Mouse (Mus musculus) naive thymus-derived CD4-positive, alpha-beta T cell, adult 2 months (primary cell): ENCODE results near the gene Npm1.

Experiments used
- DNase-seq: peaks from one replicate; pipeline ENCODE4 v3.0.0-alpha.2; 2011; ENCODE audit warnings: low read depth

The Npm1 gene

GRCm38 (mm10) chr11:33162998-33163506 lies at the start of gene Npm1:
Gene Npm1 (minus strand): TSS chr11:33163206.
- DNase-seq, result peak; percentile 100

DNA sequence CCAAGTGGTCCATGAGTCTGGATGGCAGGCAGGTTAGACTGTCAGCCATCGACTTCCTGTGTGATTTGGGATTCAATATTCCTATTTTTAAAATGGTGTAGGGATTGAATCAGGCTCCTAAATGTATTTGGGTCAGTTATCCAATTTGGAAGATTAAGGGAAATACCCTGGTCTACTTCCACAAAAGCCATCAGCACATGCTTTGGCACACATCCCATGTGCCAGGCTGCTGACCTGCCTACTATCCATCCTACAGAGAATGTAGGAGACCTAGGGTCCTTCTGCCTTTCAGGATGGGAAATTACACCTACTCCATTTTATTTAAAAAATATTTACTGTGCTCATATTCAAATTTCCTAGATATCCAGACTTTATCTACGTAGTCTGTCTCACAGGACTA lies 44.4 kb upstream of the Npm1 start:
- DNase-seq, result no peak

DNA sequence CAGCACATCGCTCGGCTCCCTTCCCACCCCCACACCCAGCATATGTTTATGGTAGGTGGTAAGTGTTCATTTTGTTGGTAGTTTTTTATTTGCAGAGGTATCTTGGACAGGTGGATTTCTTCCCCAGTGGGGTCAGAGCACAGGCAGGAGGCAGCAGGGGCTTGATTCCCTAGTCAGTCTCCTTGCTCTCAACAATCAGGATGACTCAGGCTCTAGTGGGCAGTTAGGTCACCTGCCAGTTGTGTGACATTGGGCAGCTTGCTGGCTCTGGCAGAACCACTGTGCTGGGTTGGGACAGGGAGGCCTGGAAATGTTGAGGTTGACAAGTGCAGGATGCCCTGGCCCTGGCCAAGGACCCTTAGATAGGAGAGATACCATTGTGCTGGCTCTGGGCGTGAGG lies 42.0 kb upstream of the Npm1 start:
- DNase-seq, result no peak

GRCm38 (mm10) chr11:33204329-33204705 lies 41.3 kb upstream of the Npm1 start:
- DNase-seq, result no peak

GRCm38 (mm10) chr11:33203383-33204328 lies 40.6 kb upstream of the Npm1 start, which contains the start of gene Tlx3:
Gene Tlx3 (minus strand): TSS chr11:33203589.
- DNase-seq, result no peak

- DNase-seq, result no peak
Observed at GRCm38 (mm10) chr11:33202972-33203371, 40.0 kb upstream of the Npm1 start.

GRCm38 (mm10) chr11:33202296-33202695 lies 39.3 kb upstream of the Npm1 start:
- no peak for DNase-seq

- no peak for DNase-seq
Observed at GRCm38 (mm10) chr11:33201626-33202010, 38.6 kb upstream of the Npm1 start.

DNA sequence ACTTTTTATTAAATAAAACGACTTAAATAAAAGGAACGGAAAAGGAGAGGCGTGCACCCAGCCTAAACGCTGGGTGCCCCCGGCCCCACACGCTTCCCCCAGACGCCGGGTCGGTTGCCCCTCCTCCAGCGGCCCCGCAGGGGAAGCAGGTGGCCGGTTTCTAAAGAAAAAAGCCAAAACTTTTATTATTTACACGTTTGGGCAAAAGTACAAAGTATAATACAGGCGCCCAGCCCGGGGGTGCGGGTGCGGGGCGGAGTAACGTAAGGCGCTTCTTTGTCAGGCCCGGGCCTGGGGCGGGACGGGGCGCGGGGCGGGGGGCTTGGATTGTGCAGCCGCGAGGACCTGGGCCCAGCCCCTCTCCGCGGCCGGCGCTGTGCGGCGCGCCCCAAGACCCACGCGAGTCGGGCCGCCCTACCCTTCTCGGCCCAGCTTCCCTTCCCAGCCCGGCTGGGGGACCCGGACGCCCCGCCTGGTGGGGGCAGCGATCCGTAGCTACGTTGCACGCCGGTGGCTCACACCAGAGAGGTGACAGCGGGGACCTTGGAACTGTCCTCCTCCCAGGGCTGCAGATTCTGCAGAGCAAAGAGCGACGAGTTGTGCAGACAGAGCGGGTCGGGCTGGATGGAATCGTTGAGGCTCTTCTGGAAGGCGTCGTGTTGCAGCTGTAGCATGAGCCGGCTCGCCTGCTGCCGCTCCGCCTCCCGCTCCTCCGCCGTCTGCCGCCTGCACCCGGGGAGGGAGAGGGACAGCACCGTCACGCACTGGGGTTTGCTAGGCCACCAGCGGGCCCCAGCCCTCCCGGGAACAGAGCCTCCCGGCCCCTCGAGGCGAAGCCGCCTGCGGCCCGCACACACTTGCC lies 38.0 kb upstream of the Npm1 start:
- no peak for DNase-seq

DNA sequence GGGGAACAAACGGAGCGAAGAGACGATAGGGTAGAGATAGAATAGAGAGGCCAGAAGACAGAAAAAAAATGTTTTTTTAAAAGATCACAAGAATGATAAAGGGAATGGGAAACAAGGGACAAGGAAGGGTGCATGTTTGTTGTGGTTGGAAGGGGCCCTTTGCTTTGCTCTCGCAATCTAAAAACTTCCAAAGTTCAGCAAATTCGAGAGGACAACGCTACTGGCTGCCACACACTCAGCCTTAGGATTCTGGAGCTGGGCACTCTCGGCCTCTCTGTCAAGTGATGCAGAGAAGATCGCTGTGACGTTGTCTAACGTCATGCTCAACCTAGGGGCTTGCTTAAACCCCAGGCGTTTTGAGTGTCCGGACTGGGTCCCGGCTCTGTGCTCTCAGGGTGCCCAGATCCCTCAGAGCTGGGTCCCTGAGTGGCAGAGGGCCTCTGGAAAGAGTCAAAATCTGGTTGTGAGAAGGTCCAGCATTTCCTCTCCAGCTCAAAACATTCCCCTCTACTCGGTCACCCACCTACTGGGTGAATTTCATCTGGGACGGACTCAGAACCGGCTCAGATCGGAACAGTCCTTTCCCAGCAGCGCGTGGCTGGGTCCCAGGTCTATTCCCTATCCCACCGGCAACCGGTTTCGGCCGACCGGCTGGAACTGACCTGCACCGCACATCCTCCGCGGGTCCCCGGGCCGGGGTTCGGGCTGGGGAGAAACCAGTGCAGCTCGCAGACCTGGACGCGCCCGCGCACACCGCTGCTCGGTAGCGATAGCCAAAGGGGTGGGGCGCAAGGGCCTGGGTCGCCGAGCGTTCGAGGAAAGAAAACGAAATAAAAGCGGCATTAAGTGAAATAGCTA lies 37.1 kb upstream of the Npm1 start:
- DNase-seq, result no peak

DNA sequence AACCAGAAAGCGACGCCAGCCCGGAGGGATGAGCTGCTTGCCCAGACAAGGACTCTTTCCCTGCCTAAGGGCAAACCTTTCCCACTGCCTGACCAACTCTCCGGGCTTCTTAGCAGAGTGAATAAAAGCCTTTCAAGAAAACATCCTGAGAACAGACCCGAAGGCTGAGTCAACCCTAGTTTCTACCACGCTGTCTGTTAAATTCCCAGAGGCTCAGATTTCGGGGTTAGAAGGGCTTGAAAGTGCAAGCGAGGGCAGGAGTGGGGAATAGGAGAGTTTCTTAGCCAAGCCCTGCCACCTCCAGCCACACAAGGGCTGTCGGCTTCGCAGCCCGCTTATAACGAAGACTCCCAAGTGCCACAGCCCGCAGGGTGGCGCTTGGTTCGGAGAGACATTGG lies 36.1 kb upstream of the Npm1 start:
- DNase-seq, result no peak

DNA sequence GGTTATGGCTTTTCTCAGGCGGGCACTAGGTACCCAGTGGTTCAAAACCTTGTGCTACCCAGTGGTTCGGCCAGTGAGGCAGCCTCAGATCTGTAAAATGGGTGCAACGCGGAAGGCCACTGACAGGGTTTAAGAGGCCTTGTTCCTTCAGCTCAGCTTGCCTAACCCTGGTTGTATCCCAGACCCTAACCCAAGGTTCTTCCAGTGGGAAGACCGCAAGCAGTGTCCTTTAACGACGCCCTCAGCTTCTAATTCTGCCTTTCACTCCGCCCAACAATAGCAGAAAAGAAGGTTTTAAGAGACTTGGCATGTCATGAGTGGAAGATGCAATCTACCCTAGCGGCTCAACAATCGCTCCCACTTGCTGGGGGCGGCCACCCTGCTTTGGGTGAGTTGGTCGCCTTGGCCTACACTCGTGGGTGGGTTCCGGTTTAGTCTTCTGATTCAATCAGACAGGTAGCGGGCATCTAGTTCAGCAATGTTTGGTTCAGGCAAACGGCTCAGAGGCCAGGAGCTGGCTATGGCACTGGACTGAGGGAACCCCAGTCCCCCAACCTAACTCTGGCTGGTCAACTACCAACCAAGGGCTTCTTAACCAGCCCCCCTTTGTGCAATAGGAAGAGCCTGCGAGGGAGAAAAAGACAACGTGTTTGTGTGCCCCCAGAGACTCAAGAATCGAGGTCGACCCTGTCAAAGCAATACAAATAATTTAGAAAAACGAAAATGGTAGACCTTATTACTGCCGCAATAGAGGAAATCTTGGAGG lies 35.5 kb upstream of the Npm1 start:
- DNase-seq, result no peak

DNA sequence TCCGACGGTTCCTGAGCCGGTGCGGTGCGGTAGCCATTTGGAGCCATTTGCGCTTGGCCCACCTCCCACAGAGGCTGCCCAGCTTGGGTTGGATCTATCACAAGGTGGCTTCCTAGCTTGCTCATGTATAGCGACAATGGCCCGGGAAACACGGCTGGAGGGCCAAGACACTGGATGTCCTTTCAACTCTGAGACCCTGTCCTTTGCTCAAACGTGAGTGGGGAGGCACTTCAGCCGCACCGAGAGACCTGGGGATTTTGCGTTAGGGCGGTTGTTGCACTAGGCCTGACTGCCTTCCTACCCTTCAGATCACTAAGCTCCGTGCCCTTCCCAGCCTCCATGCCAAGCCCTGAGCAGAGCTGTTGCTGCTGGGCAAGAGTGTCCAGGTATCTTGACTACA lies 34.7 kb upstream of the Npm1 start:
- no peak for DNase-seq

- DNase-seq, result no peak
Observed at GRCm38 (mm10) chr11:33197133-33197514, 34.1 kb upstream of the Npm1 start.

GRCm38 (mm10) chr11:33196447-33197132 lies 33.6 kb upstream of the Npm1 start:
- no peak for DNase-seq

DNA sequence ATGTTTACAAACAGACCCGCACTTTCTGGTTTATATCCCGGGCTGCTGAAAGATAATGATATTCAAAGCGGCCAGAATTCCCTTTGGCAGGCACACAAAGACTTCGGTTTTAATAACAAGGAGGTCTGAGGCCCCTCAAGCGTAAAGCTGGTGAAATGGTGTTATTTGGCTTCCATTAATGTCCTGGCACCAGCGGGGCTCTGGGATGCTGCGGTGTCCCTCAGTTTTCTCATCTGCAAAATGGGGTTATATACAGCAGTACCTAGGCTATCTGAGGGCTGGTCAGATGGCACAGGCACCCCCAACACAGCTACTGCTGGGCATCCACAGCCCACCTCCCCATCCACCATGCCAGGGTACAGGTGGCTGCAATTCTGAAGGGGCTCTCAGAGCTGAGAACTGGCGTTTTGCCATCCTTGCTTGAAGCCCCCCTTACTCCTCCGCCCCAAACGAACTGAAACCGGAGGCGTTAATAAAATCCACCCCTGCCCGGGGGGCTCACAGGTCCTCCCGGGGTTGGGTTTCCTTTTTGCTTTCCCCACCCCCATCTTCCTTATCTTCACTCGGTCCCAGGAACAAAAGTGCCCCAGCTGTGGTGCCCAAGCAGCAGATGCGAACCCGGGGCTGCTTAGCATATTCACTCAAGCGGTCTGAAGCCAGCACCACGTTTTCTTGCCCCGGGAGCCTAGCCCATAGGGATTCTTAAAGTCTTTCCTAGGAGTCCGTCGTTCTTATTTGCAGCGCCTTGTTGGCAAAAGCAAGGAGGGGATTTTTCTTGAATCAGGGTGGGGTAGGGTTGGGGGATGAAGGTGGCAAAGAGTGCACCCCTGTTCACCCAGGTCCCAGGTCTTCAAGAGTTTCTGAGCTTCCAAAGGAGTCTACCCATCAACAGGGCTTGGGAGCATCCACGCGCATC lies 32.8 kb upstream of the Npm1 start:
- DNase-seq, result no peak

- no peak for DNase-seq
Observed at GRCm38 (mm10) chr11:33195061-33195460, 32.1 kb upstream of the Npm1 start.

- DNase-seq, result no peak
Observed at GRCm38 (mm10) chr11:33193695-33194094, 30.7 kb upstream of the Npm1 start.

DNA sequence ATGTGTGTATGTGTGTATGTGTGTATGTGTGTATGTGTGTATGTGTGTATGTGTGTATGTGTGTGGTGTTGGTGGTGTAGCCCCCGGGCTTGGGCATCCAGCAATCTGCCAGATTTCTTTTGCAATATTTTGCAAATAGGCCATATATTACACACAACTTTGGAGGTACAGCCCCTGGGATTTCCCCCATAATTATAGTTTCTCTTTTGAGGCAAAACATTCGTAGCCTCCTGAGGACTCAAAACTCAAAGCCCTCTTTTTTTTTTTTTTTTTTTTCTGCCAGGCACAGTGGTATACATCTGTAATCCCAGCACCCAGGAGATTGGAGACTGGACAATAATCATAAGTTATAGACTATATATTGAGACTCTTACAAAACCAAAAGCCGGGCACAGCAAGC lies 18.8 kb upstream of the Npm1 start:
- no peak for DNase-seq
